Mouse (Mus musculus): ENCODE measurements around the gene Prkce.

Gene Prkce

GRCm38 (mm10) chr17:86300774-86301595 lies 133.4 kb downstream of the Prkce start:
- peak; percentile 52 to 53 for DNase-seq (ENCODE audit: low spot score in 2 of 2)

DNA sequence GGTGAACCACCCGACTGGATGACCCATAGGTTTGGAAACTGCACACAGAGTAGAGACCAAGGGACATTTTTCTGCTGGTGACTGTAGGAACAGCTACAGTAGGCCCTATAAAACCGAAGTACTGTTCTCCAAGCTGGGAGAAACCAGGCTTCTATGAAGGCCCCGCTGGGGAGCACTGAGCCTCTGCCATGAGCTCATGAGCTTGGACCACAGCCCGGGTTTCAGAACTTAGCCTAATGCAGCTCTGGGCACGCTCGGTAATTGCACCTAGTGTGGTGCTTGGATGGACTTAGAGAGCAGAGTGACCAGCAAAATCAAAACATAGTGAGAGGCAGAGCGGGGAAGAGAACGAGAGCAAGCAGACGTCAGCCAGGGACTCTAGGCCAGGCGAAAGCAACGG lies 134.7 kb downstream of the Prkce start:
- no peak for DNase-seq (ENCODE audit: low spot score in 2 of 2)

GRCm38 (mm10) chr17:86302861-86303331 lies 135.3 kb downstream of the Prkce start:
- no peak for DNase-seq (ENCODE audit: low spot score in 2 of 2)

DNA sequence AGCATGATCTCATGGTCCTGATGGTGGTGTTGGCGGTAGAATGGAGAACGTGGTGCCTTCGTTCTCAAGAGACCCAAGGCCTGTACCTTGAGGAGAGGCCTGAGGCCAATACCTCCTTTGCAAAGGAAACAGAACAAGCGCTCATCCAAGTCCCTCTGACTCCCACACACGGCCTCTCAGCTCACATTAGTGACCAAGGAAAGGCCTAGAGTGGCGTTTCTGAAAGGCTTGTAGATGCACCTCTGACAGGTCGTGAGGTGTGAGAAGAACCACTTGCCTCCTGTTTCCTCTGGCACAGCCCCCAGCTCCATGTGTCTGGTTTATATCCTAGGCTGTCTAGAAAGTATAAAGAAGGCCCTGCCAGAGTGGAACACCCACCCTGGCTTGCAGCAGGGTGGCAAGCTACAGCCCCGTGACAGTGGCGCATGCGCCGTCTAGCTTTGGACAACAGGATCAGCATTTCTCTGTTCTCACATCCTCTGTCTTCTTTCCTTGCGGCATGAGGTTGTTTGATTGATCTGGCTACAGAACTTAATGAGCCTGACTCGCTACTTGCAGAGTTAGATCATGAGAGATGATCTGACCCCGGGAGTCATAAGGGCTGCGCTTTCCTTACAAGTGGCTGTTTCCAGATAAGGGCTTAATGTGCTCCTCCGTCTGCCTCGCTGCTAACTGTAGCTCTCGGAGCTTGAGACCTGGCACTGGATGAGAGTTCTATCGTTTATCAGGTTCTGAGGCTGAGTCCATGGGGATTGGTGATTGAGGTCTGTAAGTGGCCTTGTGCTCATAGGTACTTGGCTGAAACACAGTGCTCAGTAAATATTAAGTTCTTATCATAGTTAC lies 136.0 kb downstream of the Prkce start:
- no peak for DNase-seq (ENCODE audit: low spot score in 2 of 2)

DNA sequence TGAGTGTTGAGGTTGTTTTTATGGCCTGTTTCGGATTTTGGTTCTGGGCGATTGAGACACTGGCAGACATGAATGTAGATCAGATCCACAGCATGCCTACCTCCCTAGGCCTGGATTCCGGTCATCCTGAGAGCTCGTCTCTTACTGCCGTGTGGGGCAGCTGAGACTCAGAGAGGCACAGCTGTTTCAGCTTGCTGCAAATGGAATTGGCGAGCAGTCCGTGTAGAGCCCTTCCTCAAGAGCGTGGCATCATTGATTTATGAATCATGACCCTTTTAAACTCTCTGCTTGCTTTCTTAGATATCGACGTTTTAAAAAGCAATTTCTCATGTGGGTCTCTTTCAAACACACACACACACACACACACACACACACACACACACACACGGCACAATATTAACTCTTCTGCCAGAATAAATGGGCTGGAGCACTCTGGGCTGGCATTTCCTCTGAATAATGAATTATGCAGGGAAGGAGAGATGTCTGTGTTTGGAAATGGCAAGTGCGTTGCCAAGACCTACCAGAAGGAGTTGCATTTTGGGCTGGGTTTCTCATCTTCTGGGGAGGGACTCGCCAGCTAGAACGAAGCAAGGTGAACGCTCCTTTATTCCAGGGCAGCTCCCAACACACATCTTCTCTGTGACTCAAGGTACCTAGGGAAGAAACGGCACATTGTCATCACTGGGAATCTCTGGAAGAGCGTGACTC lies 137.5 kb downstream of the Prkce start:
- no peak for DNase-seq (ENCODE audit: low spot score in 2 of 2)

- no peak for DNase-seq (ENCODE audit: low spot score in 2 of 2)
These were observed 138.6 kb downstream of the Prkce start for GRCm38 (mm10) chr17:86306161-86306560.

- DNase-seq (ENCODE audit: low spot score in 2 of 2): no peak
These were observed 146.0 kb downstream of the Prkce start for GRCm38 (mm10) chr17:86313413-86314139.

DNA sequence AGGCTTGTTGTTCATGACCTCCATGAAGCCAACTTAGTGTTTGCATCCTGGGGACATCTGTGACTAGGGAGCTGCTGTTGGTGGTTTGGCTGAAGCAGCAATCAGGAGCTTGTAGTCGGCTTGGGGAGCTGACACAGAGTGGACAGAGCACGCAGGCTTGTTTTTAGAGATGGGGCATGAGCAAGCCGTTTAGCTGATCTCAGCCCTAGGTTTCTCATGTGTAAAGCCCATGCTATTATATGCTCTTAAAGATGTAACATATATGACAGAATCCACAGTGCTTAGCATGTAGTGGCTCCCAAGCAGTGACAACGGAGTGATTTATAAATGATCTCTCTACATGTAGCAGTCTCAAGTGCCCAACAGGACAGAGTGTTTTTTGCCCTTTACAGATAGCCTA lies 148.3 kb downstream of the Prkce start:
- DNase-seq (ENCODE audit: low spot score in 2 of 2): no peak

GRCm38 (mm10) chr17:86316771-86317170 lies 149.2 kb downstream of the Prkce start:
- no peak for DNase-seq (ENCODE audit: low spot score in 2 of 2)

DNA sequence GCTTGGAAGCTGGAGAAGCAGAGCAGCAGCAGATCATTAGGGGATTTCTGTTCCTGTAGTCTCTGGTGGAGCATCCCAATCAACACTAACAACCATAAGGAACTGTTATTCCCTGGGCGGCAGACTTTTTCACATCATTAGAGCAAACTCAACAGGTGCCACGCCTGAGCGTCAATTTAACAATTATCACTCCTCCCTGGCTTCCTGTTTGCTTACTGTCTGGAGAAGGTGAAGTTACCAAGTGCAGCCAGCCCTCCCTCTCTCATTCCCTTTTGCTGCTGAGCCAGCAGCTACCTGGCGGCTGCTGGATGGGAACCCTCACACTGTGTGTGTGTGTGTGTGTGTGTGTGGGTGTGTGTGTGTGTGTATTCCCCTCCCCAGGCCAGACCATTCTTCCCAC lies 149.6 kb downstream of the Prkce start:
- no peak for DNase-seq (ENCODE audit: low spot score in 2 of 2)

- no peak for DNase-seq (ENCODE audit: low spot score in 2 of 2)
These were observed 152.5 kb downstream of the Prkce start for GRCm38 (mm10) chr17:86319967-86320602.

DNA sequence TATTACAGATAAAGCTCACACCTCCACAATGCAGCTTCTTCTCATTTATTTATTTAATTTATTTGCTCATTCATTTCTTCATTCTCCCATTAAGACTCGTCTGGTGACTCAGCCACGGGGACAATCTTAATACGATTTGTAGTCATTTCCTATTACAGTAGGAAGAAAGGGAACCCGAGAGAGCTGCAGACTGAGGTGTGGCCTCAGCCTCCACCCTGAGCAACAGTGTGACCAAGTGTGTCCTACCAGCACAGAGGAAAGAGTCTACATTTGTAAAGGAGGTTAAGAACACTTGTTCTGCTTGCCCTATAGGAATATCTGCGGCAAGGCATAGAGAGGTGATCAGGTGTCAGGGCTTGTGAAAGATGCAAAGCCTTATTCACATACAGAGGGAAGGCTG lies 155.3 kb downstream of the Prkce start:
- DNase-seq (ENCODE audit: low spot score in 2 of 2): no peak

DNA sequence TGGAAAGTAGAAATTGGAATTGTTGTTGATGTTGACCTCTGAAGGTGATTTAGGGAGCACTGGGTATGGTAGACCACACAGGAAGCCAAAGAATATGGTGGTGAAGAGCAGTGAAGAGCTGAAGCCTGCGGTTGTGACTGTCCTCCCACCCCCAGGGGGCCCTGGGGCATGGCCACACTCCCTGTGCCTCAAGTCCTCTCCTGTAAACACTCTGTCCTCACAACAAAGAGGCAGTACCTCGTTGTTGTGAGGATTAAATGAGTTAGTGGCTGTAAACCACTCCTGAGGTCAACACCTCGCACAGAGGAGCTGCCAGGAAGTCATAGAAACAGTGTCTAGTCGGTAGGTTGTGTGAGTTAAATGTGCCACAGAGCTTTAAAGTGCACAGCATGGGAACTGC lies 155.7 kb downstream of the Prkce start:
- DNase-seq (ENCODE audit: low spot score in 2 of 2): no peak

GRCm38 (mm10) chr17:86323909-86324686 lies 156.5 kb downstream of the Prkce start:
- no peak for DNase-seq (ENCODE audit: low spot score in 2 of 2)

DNA sequence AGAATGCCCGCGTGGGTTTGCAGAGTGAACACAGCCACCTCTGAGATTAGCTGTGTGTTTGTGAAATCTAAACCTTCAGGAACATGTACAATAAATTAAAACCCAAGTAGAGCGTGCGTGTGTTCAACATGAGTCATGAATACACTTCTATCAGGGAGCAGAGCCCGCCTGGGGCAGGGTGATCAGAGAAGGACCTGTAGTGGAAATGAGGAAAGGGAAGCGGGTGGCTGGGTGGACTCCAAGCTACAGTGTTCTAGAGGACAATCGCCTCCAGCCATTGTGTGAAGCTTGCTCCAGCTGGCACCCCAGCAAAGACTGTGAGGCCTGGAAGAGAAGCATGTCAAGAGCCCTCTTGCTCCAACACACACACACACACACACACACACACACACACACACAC lies 157.2 kb downstream of the Prkce start:
- no peak for DNase-seq (ENCODE audit: low spot score in 2 of 2)

GRCm38 (mm10) chr17:86325317-86325716 lies 157.7 kb downstream of the Prkce start:
- DNase-seq (ENCODE audit: low spot score in 2 of 2): no peak

GRCm38 (mm10) chr17:86327958-86328357 lies 160.4 kb downstream of the Prkce start:
- no peak for DNase-seq (ENCODE audit: low spot score in 2 of 2)

DNA sequence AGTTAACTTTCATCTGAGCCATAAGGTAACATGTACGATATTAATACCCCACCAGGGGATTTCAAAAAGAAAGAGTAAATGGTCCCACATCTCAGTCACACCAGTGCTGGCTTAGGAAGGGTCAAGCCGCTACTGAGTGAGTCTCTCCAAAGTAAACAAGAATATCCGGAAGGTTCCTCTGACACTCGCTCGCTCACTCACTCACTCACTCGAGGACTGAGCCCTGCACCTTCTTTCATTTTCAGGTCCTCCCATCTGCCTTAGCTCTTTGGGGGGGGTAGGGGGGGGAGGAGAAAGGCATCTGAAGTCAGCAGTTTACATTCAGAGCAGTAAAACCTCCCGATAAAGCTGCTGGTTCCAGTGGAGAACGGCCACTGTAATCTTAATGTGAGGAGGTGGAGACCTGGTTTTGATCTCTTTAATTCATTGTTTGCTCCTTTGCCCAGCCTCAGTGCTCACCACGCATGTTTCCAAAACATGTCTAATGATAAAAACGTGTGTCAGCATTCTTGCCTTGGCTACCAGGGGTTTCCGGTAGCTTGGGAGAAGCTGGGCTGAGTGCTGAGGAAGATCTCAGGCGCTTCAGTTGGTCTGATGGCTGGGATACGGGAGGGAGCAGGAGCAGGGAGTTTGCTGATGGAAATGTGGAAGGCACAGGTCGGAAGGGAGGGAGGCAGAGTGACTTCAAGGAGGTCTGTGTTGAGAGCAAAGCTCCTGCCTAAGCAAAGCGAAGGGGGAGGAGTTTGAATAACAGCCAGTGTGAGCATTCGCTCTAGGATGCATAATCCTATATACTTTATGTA lies 161.9 kb downstream of the Prkce start:
- DNase-seq (ENCODE audit: low spot score in 2 of 2): no peak
